ENCODE assay signal across 16 mouse cellular contexts in genomic region chr13:13969796-13970195, GRCm38 (mm10).
"Had no signal": no experiment of that assay in that cellular context is flagged by ENCODE, and none has a peak within 500 bp of the region (broad histone marks: within the 10 kb centered on the region; RNA-seq: fewer than 3 reads in every experiment).

No protein-coding gene starts in this region.

- H3K4me2 ChIP-seq: lung, embryonic 14.5 days; midbrain, embryonic 12.5 days; neural tube, embryonic 12.5 days had no signal

- H3K4me1 ChIP-seq: neural tube, embryonic 12.5 days had no signal

- H3K27ac ChIP-seq: midbrain, embryonic 10.5 days; midbrain, embryonic 12.5 days; neural tube, embryonic 12.5 days had no signal

- H3K9me3 ChIP-seq: midbrain, embryonic 10.5 days; midbrain, embryonic 12.5 days; neural tube, embryonic 12.5 days had no signal

- H3K27me3 ChIP-seq: midbrain, embryonic 12.5 days; neural tube, embryonic 12.5 days had no signal

- DNase-seq: lung, adult 18-20 months; lung, embryonic 14.5 days; lung, postnatal 10 days; lung, postnatal 4 days; midbrain, embryonic 14.5 days; retina, postnatal 1 day; right cerebral cortex, adult 18-20 months; right cerebral cortex, postnatal 25 days; right cerebral cortex, postnatal 4 days; spleen, adult 18-20 months; thymus, adult 2 months; thymus, postnatal 25 days; thymus, postnatal 4 days had no signal

- H3K9ac ChIP-seq: lung, embryonic 14.5 days; midbrain, embryonic 12.5 days; neural tube, embryonic 12.5 days had no signal

- H3K4me3 ChIP-seq: midbrain, embryonic 10.5 days; midbrain, embryonic 12.5 days; neural tube, embryonic 12.5 days had no signal
